In the genomic region with DNA sequence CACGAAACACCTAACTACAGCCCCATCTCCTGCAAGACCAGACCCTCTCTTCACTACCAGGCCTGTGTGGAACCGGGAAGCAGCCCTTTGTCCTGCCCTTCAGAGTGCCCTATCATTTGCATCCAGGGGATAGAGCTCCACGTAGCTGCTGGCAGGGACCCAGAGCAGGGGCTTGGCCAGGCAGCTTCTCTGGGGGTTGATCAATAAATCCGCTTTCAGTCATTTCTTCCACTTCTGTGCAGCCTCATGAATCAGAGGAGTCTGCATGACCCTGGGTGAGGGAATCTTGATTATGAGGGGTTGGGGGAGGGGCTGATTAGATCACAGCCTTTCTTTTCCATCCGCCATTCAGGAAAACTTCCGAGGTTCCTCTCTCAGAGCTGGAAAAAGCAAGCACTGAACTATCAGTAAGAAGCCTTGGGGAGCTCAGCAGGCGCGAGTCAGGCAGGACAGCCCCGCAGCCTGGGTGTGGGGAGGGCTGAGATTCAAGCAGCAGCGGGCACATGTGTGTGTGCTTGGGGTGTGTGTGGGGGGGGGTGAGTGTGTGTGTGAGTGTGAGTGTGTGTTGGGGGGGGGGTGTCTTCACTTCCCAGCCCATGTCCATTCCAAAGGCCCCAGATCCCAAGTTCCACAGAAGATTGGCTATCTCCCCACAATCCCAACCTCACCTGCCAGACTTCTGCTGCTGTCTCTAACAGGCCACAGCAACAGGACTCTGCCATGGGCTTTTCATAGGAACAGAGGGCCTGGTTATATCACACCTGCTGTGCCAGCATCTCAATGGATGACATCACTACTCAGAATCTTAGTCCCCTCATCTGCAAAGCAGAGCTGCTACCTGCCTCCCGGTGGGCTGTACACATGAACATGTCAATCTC, we compare ENCODE assay signal across 10 mouse cellular contexts. TPM values are rescaled to one million over a fixed set of nuclear protein-coding genes. Genes with fewer than 3 reads are reported as not detected.
DNase-seq lines count a peak whose midpoint lies in the region; ATAC-seq lines count a peak whose summit lies in the region.
"Had no signal": no experiment of that assay in that cellular context is flagged by ENCODE, and none has a peak within 500 bp of the region (broad histone marks: within the 10 kb centered on the region; RNA-seq: fewer than 3 reads in every experiment).

No protein-coding gene starts in this region.

- no peaks in the 10 kb centered on the region for H3K9me3 ChIP-seq in heart, embryonic 16.5 days (replicated peaks; ENCODE audit: control insufficient read depth, low read length)
- no peaks in the 10 kb centered on the region for H3K9me3 ChIP-seq in embryonic facial prominence, embryonic 11.5 days (replicated peaks; ENCODE audit: control insufficient read depth, low read length)
- no peaks in the 10 kb centered on the region for H3K9me3 ChIP-seq in hindbrain, embryonic 16.5 days (ENCODE audit: control insufficient read depth, low read length)
- H3K9me3 ChIP-seq in neural tube, embryonic 14.5 days (ENCODE audit: control insufficient read depth, low read length), result no peaks in the 10 kb centered on the region
- H3K9me3 ChIP-seq: G1E had no signal

- H3K27ac ChIP-seq in heart, embryonic 16.5 days (ENCODE audit: low read length), result 0 out of 2 replicates have a peak overlapping the region, but pooled peaks have one; percentile 17
- H3K27ac ChIP-seq in embryonic facial prominence, embryonic 11.5 days (replicated peaks; ENCODE audit: low read depth, low read length), result no peak overlapping the region; the same call in 1 of the 2 replicates
- peak overlapping the region; percentile 24; the same call in 1 of the 2 replicates for H3K27ac ChIP-seq in hindbrain, embryonic 16.5 days (ENCODE audit: low read depth, low read length)
- peak overlapping the region; percentile 48 for H3K27ac ChIP-seq in neural tube, embryonic 14.5 days (ENCODE audit: low read depth, low read length)

- no peak overlapping the region for H3K9ac ChIP-seq in heart, embryonic 16.5 days (ENCODE audit: low read length)
- peak overlapping the region; percentile 23; the same call in 1 of the 2 replicates for H3K9ac ChIP-seq in embryonic facial prominence, embryonic 11.5 days (replicated peaks; ENCODE audit: low read length)
- peak overlapping the region; percentile 13; the same call in 1 of the 2 replicates for H3K9ac ChIP-seq in hindbrain, embryonic 16.5 days (ENCODE audit: low read depth, low read length)
- no peak overlapping the region for H3K9ac ChIP-seq in neural tube, embryonic 14.5 days (replicated peaks; ENCODE audit: low read depth, low read length)

- no peak for DNase-seq in heart, adult 9 months (ENCODE audit: low spot score in 2 of 2)
- DNase-seq in embryonic facial prominence, embryonic 11.5 days (ENCODE audit: low spot score), result no peak
- DNase-seq in urinary bladder, postnatal 14 days (ENCODE audit: low spot score), result no peak
- DNase-seq: heart, postnatal 14 days; right cerebral cortex, adult 18-20 months had no signal

- H3K27me3 ChIP-seq in heart, embryonic 16.5 days (ENCODE audit: control insufficient read depth, insufficient read depth, low read length), result no peaks in the 10 kb centered on the region
- H3K27me3 ChIP-seq in embryonic facial prominence, embryonic 11.5 days (ENCODE audit: control insufficient read depth, insufficient read depth, low read length), result no peaks in the 10 kb centered on the region
- no peaks in the 10 kb centered on the region for H3K27me3 ChIP-seq in hindbrain, embryonic 16.5 days (replicated peaks; ENCODE audit: control insufficient read depth, insufficient read depth, low read length)
- no peaks in the 10 kb centered on the region for H3K27me3 ChIP-seq in neural tube, embryonic 14.5 days (ENCODE audit: control insufficient read depth, insufficient read depth, low read length)

- 44% methylated on average over 11 of the region's 11 CpGs for WGBS in heart, embryonic 16.5 days
- WGBS in embryonic facial prominence, embryonic 11.5 days, result 40% methylated on average over 11 of the region's 11 CpGs
- WGBS in hindbrain, embryonic 16.5 days, result 17% methylated on average over 10 of the region's 11 CpGs
- WGBS in neural tube, embryonic 14.5 days, result 24% methylated on average over 11 of the region's 11 CpGs

- peaks cover 24% of the 10 kb centered on the region for H3K4me1 ChIP-seq in heart, embryonic 16.5 days (ENCODE audit: control insufficient read depth, insufficient read depth, low read length)
- H3K4me1 ChIP-seq in embryonic facial prominence, embryonic 11.5 days (ENCODE audit: control insufficient read depth, insufficient read depth, low read length), result peaks cover 2% of the 10 kb centered on the region; the same call in 1 of the 2 replicates
- peaks cover 11% of the 10 kb centered on the region for H3K4me1 ChIP-seq in hindbrain, embryonic 16.5 days (ENCODE audit: control insufficient read depth, insufficient read depth, low read depth, low read length)
- H3K4me1 ChIP-seq in neural tube, embryonic 14.5 days (ENCODE audit: control insufficient read depth, insufficient read depth, low read length), result 0 out of 2 replicates have a peak, but pooled peaks cover 5% of the 10 kb centered on the region

- no peak overlapping the region for H3K4me3 ChIP-seq in heart, embryonic 16.5 days (ENCODE audit: low read length)
- H3K4me3 ChIP-seq in embryonic facial prominence, embryonic 11.5 days (ENCODE audit: low read depth, low read length), result no peak overlapping the region
- H3K4me3 ChIP-seq in hindbrain, embryonic 16.5 days (ENCODE audit: low read length), result no peak overlapping the region
- no peak overlapping the region for H3K4me3 ChIP-seq in neural tube, embryonic 14.5 days (ENCODE audit: low read depth, low read length)

- H3K36me3 ChIP-seq in heart, embryonic 16.5 days (ENCODE audit: control insufficient read depth, insufficient read depth), result no peaks in the 10 kb centered on the region
- H3K36me3 ChIP-seq in embryonic facial prominence, embryonic 11.5 days (replicated peaks; ENCODE audit: control insufficient read depth, insufficient read depth, low read depth, low read length), result no peaks in the 10 kb centered on the region
- no peaks in the 10 kb centered on the region for H3K36me3 ChIP-seq in hindbrain, embryonic 16.5 days (ENCODE audit: control insufficient read depth, insufficient read depth, low read length)
- no peaks in the 10 kb centered on the region for H3K36me3 ChIP-seq in neural tube, embryonic 14.5 days (ENCODE audit: control insufficient read depth, insufficient read depth, low read length)
- H3K36me3 ChIP-seq: G1E had no signal

- H3K4me2 ChIP-seq in heart, embryonic 16.5 days (ENCODE audit: low read depth, low read length), result no peak overlapping the region
- H3K4me2 ChIP-seq in embryonic facial prominence, embryonic 11.5 days (ENCODE audit: low read depth, low read length), result no peak overlapping the region
- no peak overlapping the region for H3K4me2 ChIP-seq in hindbrain, embryonic 16.5 days (ENCODE audit: low read length)
- no peak overlapping the region for H3K4me2 ChIP-seq in neural tube, embryonic 14.5 days (ENCODE audit: low read depth, low read length)

- ATAC-seq in heart, embryonic 16.5 days (replicated peaks; ENCODE audit: extremely low read depth, insufficient read depth, low FRiP score), result no peak
- ATAC-seq in embryonic facial prominence, embryonic 11.5 days (replicated peaks; ENCODE audit: insufficient number of reproducible peaks, low FRiP score, low TSS enrichment, low read depth), result no peak
- no peak for ATAC-seq in hindbrain, embryonic 16.5 days
- peak; percentile 50 for ATAC-seq in neural tube, embryonic 14.5 days (ENCODE audit: low read depth)
- no peak for ATAC-seq in megakaryocyte progenitor cell, adult 5-6 weeks (replicated peaks; ENCODE audit: poor library complexity)

RNA-seq across cellular contexts. Expression of gene Adora1, which starts 19.2 kb away (rescaled TPM):
- polyA plus RNA-seq in heart, embryonic 16.5 days (2015; fragmentation: Nextera tagmentation; extraction: Ambion mirVana), result 26.7 and 30.0 TPM in 2 replicates
- 0.47 and 0.60 TPM in 2 replicates for polyA plus RNA-seq in embryonic facial prominence, embryonic 11.5 days (2014; fragmentation: Nextera tagmentation; extraction: Ambion mirVana)
- 29.8 and 35.9 TPM in 2 replicates for polyA plus RNA-seq in hindbrain, embryonic 16.5 days (2015; fragmentation: Nextera tagmentation; extraction: Ambion mirVana)
- 12.2 and 14.0 TPM in 2 replicates for polyA plus RNA-seq in neural tube, embryonic 14.5 days (2014; fragmentation: Nextera tagmentation; extraction: Ambion mirVana)
- total RNA-seq in megakaryocyte progenitor cell, adult 5-6 weeks (2015), result not detected in 2 replicates
- not detected in 2 replicates for total RNA-seq in megakaryocyte progenitor cell, adult 5-6 weeks (2017)
- polyA plus RNA-seq: G1E had no signal

RNA-seq across cellular contexts. Expression of gene Mybph, which starts 22.7 kb away (rescaled TPM):
- 0.64 and 0.96 TPM in 2 replicates for polyA plus RNA-seq in heart, embryonic 16.5 days (2015; fragmentation: Nextera tagmentation; extraction: Ambion mirVana)
- 2.2 and 4.4 TPM in 2 replicates for polyA plus RNA-seq in embryonic facial prominence, embryonic 11.5 days (2014; fragmentation: Nextera tagmentation; extraction: Ambion mirVana)
- polyA plus RNA-seq in hindbrain, embryonic 16.5 days (2015; fragmentation: Nextera tagmentation; extraction: Ambion mirVana), result 0.09 and 3.2 TPM in 2 replicates
- 0.33 and 0.35 TPM in 2 replicates for polyA plus RNA-seq in neural tube, embryonic 14.5 days (2014; fragmentation: Nextera tagmentation; extraction: Ambion mirVana)
- 0.17 TPM in 1 of 2 replicates, not detected in the other for total RNA-seq in megakaryocyte progenitor cell, adult 5-6 weeks (2015)
- not detected in 2 replicates for total RNA-seq in megakaryocyte progenitor cell, adult 5-6 weeks (2017)
- total RNA-seq: heart, postnatal 14 days had no signal
- polyA plus RNA-seq: G1E had no signal

RNA-seq across cellular contexts. Expression of gene Chil1, which starts 34.0 kb away (rescaled TPM):
- polyA plus RNA-seq in heart, embryonic 16.5 days (2015; fragmentation: Nextera tagmentation; extraction: Ambion mirVana), result 1.1 and 1.2 TPM in 2 replicates
- 0.64 and 0.97 TPM in 2 replicates for polyA plus RNA-seq in embryonic facial prominence, embryonic 11.5 days (2014; fragmentation: Nextera tagmentation; extraction: Ambion mirVana)
- 2.7 and 3.9 TPM in 2 replicates for polyA plus RNA-seq in hindbrain, embryonic 16.5 days (2015; fragmentation: Nextera tagmentation; extraction: Ambion mirVana)
- polyA plus RNA-seq in neural tube, embryonic 14.5 days (2014; fragmentation: Nextera tagmentation; extraction: Ambion mirVana), result 2.1 and 2.7 TPM in 2 replicates
- total RNA-seq in megakaryocyte progenitor cell, adult 5-6 weeks (2015), result 9.3 and 21.2 TPM in 2 replicates
- total RNA-seq in megakaryocyte progenitor cell, adult 5-6 weeks (2017), result 8.9 and 16.2 TPM in 2 replicates
- total RNA-seq: G1E had no signal
- polyA plus RNA-seq: G1E had no signal

Comparison
In these comparisons a context has a peak if more than half of its experiments do, and no peak if none do; other contexts are left out.
1. H3K9ac ChIP-seq: peak in embryonic facial prominence, embryonic 11.5 days (single experiment) and hindbrain, embryonic 16.5 days (single experiment); none in heart, embryonic 16.5 days (single experiment) and neural tube, embryonic 14.5 days (single experiment).